Mouse (Mus musculus): Measurements from ENCODE around the gene Grap2.
"Not testable (repeated sequence)": the region's sequence is repeated elsewhere in the genome, so short reads cannot be mapped to it uniquely, and the experiment has no call there.

Gene Grap2

DNA sequence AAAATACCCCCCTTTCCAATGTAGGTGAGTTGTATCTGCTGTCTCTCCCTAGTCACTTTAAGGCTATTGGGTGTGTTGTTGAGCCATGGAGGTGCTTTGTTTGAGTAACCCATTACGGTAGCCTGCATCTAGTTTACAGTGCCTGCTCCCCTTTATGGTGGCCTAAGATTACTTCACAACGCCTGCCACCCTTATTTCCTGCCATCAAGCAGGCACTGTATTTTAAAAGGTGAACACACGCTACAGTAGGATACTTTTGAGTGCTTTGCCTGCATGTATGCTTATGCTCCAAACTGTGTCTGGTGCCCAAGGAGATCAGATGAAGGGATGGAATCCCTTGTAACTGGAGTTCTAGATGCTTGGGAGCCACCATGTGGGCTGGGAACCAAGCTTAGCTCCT lies 5.3 kb upstream of the Grap2 start:
- no peak for DNase-seq

GRCm38 (mm10) chr15:80567731-80568130 lies 4.7 kb upstream of the Grap2 start:
- no peak for DNase-seq

DNA sequence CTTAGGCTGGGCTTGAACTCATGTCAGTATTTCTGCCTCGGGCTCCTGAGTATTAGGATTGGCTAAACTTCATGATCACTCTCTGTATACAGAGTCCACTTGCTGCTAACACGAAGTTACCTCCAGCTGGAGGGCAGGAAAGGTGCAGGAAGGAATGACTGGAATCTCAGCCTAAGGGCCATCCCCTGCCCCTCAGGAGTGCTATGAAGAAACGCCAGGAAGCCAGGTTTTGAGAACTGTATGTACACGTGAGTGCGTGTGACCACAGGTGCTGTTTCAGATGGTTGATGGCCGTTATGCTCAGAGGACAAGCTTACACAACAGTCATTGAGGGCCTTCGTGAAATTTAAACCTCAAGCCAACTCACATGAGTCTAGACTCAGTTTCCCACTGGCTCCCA lies 3.2 kb upstream of the Grap2 start:
- no peak for DNase-seq

GRCm38 (mm10) chr15:80570226-80570625 lies 2.2 kb upstream of the Grap2 start:
- no peak for DNase-seq

- DNase-seq: no peak
Measured at GRCm38 (mm10) chr15:80571611-80572010, 783 bp upstream of the Grap2 start.

DNA sequence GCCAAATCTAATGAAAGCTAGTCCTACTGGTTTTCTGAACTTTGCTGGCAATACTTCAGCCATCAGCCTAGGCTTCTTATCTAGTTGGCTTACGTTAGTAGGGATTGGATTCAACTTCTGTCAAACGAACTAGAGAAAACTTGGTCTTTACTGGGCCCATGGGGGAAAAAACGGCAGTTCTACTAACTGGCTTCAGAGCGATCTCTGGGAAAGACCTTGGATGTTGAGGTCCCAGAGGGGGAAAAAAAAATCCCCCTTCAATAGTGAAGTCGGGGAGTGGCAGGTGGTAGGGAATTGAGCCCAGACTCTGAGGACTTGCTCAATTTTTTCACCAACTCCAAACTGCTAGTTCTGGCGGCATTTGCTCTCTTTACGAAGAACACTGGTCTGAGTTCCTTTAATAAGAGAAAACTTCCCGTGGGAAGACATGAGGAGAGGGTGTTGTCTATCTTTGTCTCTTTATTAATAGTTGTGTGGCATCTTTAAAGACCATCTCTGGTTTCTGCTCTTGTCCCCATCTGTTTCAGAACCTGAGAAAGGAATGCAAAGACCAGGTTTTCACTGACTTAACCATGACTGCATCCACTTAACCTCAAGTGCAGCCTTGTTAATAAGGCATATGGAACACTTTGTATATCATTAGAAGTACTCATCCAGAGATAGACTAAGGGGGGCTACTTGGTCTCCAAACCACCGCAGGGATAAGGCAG lies 572 bp downstream of the Grap2 start:
- no peak for DNase-seq

DNA sequence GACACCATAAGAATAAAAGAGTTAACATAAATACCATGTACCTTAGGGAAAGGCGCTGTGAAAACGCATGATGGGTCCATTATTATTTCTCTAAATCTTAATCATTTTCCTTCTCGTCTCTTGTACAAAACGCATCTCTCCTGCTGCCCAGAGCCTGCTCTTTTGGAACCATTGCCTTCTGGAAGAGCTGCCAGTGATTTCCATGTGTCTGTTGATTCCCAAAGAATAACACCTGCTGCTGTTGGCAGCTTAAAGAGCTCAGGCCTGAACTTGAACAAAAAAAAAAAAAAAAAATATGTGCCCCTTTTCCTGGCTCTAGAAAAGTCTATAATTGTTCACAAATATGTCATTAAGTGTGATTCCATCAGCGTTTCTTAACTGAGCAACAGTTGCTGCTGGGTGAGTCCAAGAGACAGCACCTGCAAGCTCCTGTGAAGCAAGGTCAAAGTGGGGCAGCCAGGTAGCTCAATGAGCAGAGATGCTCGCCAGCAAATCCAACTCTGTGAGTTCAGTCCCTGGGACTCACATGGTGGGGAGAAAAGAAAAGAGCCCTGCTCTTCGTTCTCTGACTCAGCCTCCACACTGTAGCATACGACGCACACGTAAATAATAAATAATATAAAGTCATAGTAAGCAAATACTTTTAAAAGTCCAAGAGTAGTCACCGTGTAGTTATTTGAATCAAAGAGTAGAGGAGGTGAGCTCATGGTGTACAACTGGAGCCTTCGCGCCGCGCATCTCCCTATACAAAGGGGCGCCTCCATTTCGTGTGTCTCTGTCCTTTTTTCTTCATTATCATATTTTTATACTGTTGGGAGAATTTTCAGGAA lies 2.0 kb downstream of the Grap2 start:
- DNase-seq: no peak

- DNase-seq: no peak
Measured at GRCm38 (mm10) chr15:80575817-80576370, 3.5 kb downstream of the Grap2 start.

DNA sequence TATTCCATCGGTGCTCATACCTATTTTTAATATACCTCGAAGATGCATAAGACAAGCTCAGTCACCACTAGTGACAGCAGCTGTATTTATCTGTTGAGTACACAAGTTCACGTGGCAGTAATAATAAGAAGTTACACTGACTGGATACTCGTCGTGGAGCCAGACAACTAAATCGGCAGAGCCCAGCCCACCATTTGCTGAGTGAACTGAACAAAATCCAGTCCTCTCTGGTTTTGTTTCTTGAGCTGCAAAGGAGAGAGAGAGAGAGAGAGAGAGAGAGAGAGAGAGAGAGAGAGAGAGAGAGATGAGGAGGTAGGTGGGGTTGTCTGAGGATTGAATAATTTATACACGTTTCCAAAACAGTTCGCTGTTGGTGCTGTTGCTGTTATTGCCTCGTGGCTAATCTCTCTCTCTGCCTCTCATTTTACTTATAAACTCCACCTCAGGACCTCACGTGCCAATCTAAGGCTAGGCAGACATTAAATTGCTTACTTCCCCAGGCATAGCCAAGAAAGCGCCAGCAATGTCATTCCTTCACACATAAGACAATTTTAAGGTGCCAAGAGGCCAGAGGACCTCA lies 4.1 kb downstream of the Grap2 start:
- DNase-seq: no peak

- no peak for DNase-seq
Measured at GRCm38 (mm10) chr15:80577166-80577960, 5.0 kb downstream of the Grap2 start.

DNA sequence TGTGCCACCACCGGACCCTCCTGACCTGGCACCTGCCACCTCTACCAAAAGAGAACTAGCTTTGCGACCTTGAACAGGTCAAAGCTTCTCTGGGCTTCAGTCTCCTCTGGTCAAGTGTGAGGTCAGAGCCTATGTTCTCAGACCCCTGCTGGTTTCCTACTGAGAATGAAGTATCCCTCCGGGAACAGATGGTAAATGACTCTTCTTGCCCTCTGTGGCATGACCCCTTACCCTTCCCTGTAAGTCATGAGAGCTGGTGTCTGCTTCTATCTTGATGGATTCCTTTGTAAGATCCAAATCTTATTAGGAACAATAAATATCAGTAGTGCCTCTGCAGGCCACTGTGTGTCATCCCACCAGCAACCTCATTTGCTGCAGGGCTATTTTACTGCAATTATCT lies 6.7 kb downstream of the Grap2 start:
- DNase-seq: no peak

GRCm38 (mm10) chr15:80580585-80580984 lies 8.2 kb downstream of the Grap2 start:
- DNase-seq: not testable (repeated sequence)

DNA sequence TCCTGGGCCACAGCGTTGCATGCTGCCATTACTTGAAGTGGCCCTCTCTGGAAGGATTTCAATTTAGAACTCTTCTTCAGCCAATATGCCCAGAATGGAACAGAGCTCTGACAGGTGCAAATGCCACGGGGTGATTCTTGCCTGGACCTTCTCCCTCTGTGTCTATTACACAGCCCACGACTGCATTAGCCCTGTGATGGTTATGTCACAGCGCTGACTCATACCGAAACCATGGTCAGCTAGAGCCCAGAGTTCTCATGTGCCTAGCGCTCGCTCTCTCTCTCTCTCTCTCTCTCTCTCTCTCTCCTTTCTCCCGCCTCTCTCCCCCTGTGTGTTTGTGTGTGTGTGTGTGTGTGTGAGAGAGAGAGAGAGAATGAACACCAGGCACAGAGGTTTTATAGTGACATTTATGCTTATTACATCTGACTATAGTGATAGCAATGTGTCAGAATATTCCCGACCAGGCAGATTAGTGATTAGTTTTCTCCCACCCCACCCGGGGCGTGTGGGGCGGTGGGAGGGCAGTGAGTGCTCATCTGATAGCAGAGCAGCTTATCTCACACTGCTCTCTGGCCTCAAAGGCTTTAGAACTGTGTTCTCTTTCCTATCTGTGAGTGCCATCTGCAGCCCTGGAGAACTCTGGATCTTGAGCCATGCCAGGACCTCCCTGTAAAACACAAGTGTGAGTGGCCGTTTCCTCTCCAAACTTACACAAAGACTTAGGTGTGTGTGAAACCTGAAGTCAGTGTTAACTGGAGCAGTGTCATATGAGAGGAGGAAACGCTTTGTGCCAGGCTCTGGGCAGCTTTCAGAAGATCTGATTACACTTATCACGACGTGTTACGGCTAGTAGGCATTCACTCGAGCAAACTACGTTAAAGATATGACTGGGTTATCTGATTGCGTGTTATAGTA lies 10.4 kb downstream of the Grap2 start:
- no peak for DNase-seq

DNA sequence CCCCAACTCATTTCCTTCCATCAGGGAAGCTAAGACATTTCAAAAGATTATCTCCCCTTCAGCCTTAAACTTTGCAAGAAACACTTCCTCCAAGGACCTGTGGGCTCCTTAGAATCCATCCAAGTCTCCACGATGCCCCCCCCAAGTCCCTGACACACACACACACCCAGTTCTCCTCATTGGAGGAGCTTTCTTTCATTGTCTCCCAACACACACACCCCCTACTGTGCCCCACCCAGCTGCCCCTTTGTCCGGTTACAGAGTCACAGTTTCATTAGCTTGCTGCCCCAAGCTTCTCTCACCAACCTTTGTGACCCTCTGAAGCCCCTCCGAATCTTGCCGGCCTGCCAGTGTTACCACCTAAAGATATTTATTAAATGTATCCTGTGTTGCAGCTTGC lies 13.9 kb downstream of the Grap2 start:
- DNase-seq: no peak

DNA sequence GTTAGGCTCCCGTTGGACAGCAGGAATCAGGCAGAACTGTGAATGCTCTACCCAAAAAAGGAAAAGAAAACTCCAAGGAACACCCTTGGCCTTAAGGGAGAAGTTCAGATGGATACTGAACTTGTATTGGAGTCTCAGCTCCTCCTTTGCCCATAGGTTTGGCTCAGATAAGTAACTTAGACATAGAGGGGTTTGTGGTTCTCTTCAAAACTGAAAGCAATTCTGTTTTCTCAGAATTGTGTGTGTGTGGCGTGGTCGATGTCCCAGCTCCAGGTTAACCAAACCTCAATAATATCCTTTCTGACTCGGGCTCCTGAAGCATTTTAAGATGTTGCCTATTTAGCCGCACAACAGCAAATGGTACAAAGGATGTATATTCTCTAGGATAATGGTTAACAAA lies 18.2 kb downstream of the Grap2 start:
- DNase-seq: no peak

GRCm38 (mm10) chr15:80592737-80593136 lies 20.3 kb downstream of the Grap2 start:
- no peak for DNase-seq

GRCm38 (mm10) chr15:80593877-80594276 lies 21.5 kb downstream of the Grap2 start:
- DNase-seq: no peak

GRCm38 (mm10) chr15:80598750-80599149 lies 26.4 kb downstream of the Grap2 start:
- DNase-seq: no peak

DNA sequence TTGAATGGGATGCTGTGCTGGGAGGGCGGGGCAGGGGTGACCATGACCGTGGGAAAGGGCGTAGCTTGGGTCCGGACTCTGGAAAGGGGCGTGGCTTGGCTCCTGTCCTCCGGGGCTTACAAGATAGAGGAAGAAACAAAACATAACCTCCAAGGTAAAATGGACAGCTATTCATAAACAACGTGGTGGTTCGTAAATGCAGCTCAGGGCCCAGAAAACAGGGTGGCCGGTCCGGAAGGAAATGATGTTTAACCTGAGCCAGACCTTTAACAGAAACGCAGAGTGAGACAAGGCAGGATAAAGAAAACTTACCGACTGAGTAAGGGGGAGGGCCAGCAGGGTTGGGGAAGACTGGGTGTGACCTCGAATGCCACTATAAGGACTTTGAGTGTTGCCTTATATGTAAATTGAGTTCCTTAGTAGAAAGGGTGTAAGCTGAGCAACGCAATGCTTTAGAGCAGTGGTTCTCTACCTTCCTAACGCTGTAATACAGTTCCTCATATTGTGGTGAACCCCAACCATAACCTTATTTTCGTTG lies 26.9 kb downstream of the Grap2 start:
- no peak for DNase-seq

- DNase-seq: no peak
Measured at GRCm38 (mm10) chr15:80599843-80600242, 27.4 kb downstream of the Grap2 start.

DNA sequence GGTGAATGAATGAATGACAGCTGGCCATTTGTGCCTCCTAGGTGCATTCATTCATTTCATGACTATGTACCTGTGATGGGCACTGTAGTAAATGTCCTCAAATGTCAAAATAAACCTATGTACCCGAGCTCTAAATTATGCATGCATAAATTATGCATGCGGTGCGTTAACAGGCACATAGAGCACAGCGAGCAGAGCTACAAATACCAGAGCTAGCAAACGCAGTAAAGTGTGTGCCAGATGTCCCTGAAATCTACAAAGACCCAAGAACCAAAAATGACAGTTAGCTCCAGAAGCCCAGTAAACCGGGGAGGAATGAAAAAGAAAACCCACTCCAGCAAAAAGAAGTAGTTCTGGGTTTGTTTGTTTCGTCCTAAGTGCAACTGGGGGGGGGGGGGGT lies 29.1 kb downstream of the Grap2 start:
- no peak for DNase-seq

DNA sequence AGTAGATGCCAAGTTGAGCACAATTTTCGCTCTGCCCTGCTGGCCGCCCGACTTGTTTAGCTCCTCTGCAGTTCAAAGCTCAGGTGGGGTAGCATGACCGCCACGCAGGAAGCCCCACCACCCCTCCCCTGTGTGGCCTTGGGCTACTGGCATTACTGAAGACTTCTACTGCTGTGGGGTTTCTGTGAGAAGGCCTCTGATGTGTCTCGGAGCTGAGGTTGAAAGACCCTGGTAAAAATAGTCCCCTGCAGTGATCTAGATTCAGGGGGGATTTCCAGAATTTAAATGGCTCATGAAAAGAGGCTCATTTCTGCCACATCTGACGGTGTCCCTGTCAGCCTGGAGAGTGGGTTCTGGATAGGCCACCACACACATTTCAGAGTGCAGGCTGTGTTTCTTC lies 30.1 kb downstream of the Grap2 start:
- DNase-seq: no peak

All from right cerebral cortex, postnatal 4 days (tissue).